Mouse (Mus musculus) hindbrain, postnatal 0 days (tissue): ENCODE data around the gene Pde7b. TPM values are rescaled to one million over a fixed set of nuclear protein-coding genes. Genes with fewer than 3 reads are reported as not detected.
A peak's percentile ranks its signal among the peaks of the same experiment; 100 is the strongest.

ENCODE experiments used
- ATAC-seq: fragments of 200-750 bp; cut with Nextera tagmentation; 2 replicates; pipeline ENCODE4 v1.8.0; 2017; ENCODE audit warnings: mild to moderate bottlenecking, moderate TSS enrichment, moderate library complexity
- DNase-seq: peaks from one replicate; pipeline ENCODE4 v3.0.0-alpha.2; 2015; ENCODE audit warnings: low spot score
- H3K27ac ChIP-seq: fragments of 300-500 bp; sonication (generic); 2 replicates; pipeline ENCODE4 v1.5.1; 2014; ENCODE audit warnings: mild to moderate bottlenecking
- H3K27me3 ChIP-seq: fragments of 300-500 bp; sonication (generic); 2 replicates; pipeline ENCODE4 v1.6.1; 2014; ENCODE audit warnings: low read length, mixed read lengths; ENCODE audit not compliant: insufficient read depth
- H3K36me3 ChIP-seq: fragments of 300-500 bp; sonication (generic); 2 replicates; pipeline ENCODE4 v1.6.1; 2014; ENCODE audit warnings: low read length, mixed read lengths; ENCODE audit not compliant: insufficient read depth
- H3K4me1 ChIP-seq: fragments of 300-500 bp; sonication (generic); 2 replicates; pipeline ENCODE4 v1.6.1; 2014; ENCODE audit warnings: antibody characterized with exemption, low read length, mixed read lengths; ENCODE audit not compliant: insufficient read depth
- H3K4me2 ChIP-seq: fragments of 300-500 bp; sonication (generic); 2 replicates; pipeline ENCODE4 v1.6.1; 2014; ENCODE audit warnings: low read depth, mild to moderate bottlenecking, low read length, moderate library complexity, mixed read lengths
- H3K4me3 ChIP-seq: fragments of 300-500 bp; sonication (generic); 2 replicates; pipeline ENCODE4 v1.5.1; 2014; ENCODE audit warnings: low read length
- H3K9ac ChIP-seq: fragments of 300-500 bp; sonication (generic); replicated peaks from 2 replicates; pipeline ENCODE4 v1.6.1; 2014; ENCODE audit warnings: mild to moderate bottlenecking, low read length, moderate library complexity, mixed read lengths
- H3K9me3 ChIP-seq: fragments of 300-500 bp; sonication (generic); 2 replicates; pipeline ENCODE4 v1.6.1; 2016; ENCODE audit warnings: low read length, mixed read lengths
- CTCF ChIP-seq: IDR thresholded peaks from 2 replicates; pipeline ENCODE4 v1.5.1; 2016; ENCODE audit warnings: antibody characterized with exemption, control low read depth, low read depth
- WGBS: fragments of 180-500 bp; shearing (Covaris S2); extraction: QIAGEN DNeasy Blood & Tissue Kit; methylation state at CpG from one replicate; pipeline ENCODE4 v1.1.7; 2014; 5-methylcytosine and 5-hydroxymethylcytosine counted together
- polyA plus RNA-seq: library from polyadenylated mRNA; unstranded; fragments of >200 nt; fragmentation: Nextera tagmentation; extraction: Ambion mirVana; gene quantifications from 2 replicates; pipeline ENCODE4 v1.2.1, GENCODE M21; 2015
- total RNA-seq: library from RNA; depleted of rRNA; stranded (reverse); fragments of >200 nt; gene quantifications from 2 replicates; pipeline ENCODE4 v1.2.3, GENCODE M21; 2014

Pde7b gene
- total and polyA plus RNA-seq, 2 experiments from 2014 or later, result 2.3 to 7.9 TPM

DNA sequence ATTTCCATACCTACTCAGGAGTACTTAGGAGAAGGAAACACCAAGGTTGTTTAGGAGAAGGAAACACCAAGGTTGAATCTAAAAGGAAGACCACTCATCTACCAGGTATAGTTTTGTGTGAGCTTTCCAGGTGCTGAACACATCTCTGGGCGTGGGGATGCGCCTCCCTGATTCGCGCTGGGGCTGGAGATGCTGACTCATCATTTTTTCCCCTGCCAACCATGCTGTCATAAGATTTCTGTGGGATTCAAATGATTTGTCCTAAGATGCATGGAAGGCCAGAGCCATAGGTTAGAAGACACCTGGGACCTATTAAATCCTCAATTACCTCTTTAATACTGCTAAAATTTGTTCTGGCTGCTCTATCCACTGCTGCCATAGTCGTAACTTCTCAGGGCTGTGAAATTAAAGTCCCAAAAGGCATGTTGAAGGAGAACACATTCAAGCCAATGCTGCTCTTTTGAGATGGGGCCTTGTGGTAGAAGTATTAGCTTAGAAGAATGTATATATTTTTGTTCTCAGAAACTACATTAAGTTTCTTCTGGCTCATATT, 157.1 kb downstream of the Pde7b start:
- Histone ChIP-seq H3K27ac (no peak overlapping the region), H3K9ac (no peak overlapping the region), H3K4me1 (0 out of 2 replicates have a peak, but pooled peaks cover 7% of the 10 kb centered on the region), H3K27me3 (no peaks in the 10 kb centered on the region), H3K4me2 (no peak overlapping the region), H3K9me3 (no peaks in the 10 kb centered on the region), H3K36me3 (no peaks in the 10 kb centered on the region), H3K4me3 (no peak overlapping the region)
- DNase-seq (no peak), ATAC-seq (no peak)
- 88% methylated on average over 5 of the region's 5 CpGs for WGBS
- no peak for TF ChIP-seq CTCF

GRCm38 (mm10) chr10:20556477-20556876, 168.4 kb downstream of the Pde7b start:
- Histone ChIP-seq H3K4me1 (no peaks in the 10 kb centered on the region), H3K36me3 (no peaks in the 10 kb centered on the region), H3K9ac (no peak overlapping the region), H3K4me2 (no peak overlapping the region), H3K9me3 (no peaks in the 10 kb centered on the region), H3K27ac (no peak overlapping the region), H3K4me3 (no peak overlapping the region), H3K27me3 (no peaks in the 10 kb centered on the region)
- DNase-seq (no peak), ATAC-seq (no peak)
- WGBS, result 68% methylated on average over 7 of the region's 7 CpGs
- no peak for TF ChIP-seq CTCF

DNA sequence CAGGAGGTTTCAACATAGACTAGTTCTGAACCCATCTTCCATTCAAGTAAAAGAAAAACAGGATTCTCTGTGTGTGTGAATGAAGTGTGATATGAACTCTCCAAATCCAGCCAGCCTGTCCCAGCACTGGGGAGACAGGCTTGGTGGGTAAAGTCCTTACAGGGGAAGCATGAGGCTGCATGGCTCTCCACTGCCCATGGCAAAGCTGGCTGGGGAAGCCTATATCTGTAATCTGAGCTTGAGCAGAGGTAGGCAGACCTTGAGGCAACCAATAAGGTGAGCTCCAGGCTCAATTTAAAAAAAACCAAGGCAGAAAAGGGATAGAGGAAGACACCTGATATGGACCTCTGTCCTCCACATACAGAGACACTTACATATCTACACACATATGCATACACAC, 173.5 kb downstream of the Pde7b start:
- Histone ChIP-seq H3K4me1 (peaks cover 7% of the 10 kb centered on the region), H3K4me3 (no peak overlapping the region), H3K27me3 (no peaks in the 10 kb centered on the region), H3K27ac (no peak overlapping the region), H3K4me2 (no peak overlapping the region), H3K36me3 (no peaks in the 10 kb centered on the region), H3K9me3 (no peaks in the 10 kb centered on the region), H3K9ac (no peak overlapping the region)
- no peak for TF ChIP-seq CTCF
- no peak for ATAC-seq
- no peak for DNase-seq

DNA sequence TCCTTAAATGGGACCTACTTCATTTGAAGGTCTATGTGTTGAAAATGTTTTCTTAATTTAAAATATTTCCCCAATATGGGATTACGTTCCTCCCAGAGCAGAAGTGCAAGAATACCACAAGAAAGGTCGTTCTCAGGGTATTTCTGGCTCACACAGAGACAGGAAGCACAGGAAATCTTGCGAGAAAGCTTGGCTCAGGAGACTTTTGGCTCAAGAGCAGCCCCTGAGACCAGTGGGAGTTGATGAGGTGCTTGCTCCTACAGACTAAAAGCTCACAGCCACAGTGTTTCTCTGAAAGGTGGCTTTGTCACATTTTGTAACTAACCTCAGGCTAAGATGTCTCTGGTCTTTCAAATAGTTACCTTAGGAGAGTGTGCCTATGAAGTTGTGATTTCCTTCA, 174.1 kb downstream of the Pde7b start:
- TF ChIP-seq CTCF, result no peak
- WGBS, result 66% methylated on average over 3 of the region's 3 CpGs
- no peak overlapping the region for H3K9ac ChIP-seq
- no peak overlapping the region for H3K4me2 ChIP-seq
- H3K27me3 ChIP-seq, result no peaks in the 10 kb centered on the region
- no peak overlapping the region for H3K4me3 ChIP-seq
- no peak overlapping the region for H3K27ac ChIP-seq
- peaks cover 9% of the 10 kb centered on the region for H3K4me1 ChIP-seq
- ATAC-seq (no peak), DNase-seq (no peak)
- H3K9me3 ChIP-seq, result no peaks in the 10 kb centered on the region
- no peaks in the 10 kb centered on the region for H3K36me3 ChIP-seq

GRCm38 (mm10) chr10:20550161-20550560, 174.7 kb downstream of the Pde7b start:
- peaks cover 9% of the 10 kb centered on the region for H3K4me1 ChIP-seq
- WGBS, result 53% methylated on average over 5 of the region's 5 CpGs
- H3K9me3 ChIP-seq, result no peaks in the 10 kb centered on the region
- H3K9ac ChIP-seq, result no peak overlapping the region
- DNase-seq (no peak), ATAC-seq (no peak)
- no peak for TF ChIP-seq CTCF
- no peak overlapping the region for H3K4me3 ChIP-seq
- no peaks in the 10 kb centered on the region for H3K36me3 ChIP-seq
- no peak overlapping the region for H3K27ac ChIP-seq
- H3K4me2 ChIP-seq, result no peak overlapping the region
- H3K27me3 ChIP-seq, result no peaks in the 10 kb centered on the region

GRCm38 (mm10) chr10:20548833-20549710, 175.8 kb downstream of the Pde7b start:
- Histone ChIP-seq H3K27me3 (no peaks in the 10 kb centered on the region), H3K4me1 (peaks cover 9% of the 10 kb centered on the region), H3K4me2 (peak overlapping the region; percentile 73), H3K36me3 (no peaks in the 10 kb centered on the region), H3K9ac (no peak overlapping the region), H3K9me3 (no peaks in the 10 kb centered on the region), H3K4me3 (no peak overlapping the region), H3K27ac (peak overlapping the region; percentile 77; the same call in 1 of the 2 replicates)
- WGBS, result 19% methylated on average over 13 of the region's 13 CpGs
- DNase-seq (peak; percentile 18), ATAC-seq (no peak)
- TF ChIP-seq CTCF, result no peak
